Mouse (Mus musculus) embryonic facial prominence, embryonic 13.5 days (tissue): ENCODE data around the gene Bcar3. TPM values are rescaled to one million over a fixed set of nuclear protein-coding genes. Genes with fewer than 3 reads are reported as not detected.

Source experiments
- ATAC-seq: fragments of 200-750 bp; cut with Nextera tagmentation; 2 replicates; pipeline ENCODE4 v1.8.0; 2017; ENCODE audit warnings: low read depth; ENCODE audit not compliant: insufficient number of reproducible peaks, insufficient read depth, low FRiP score, low TSS enrichment
- H3K27ac ChIP-seq: fragments of 300-500 bp; sonication (generic); 2 replicates; pipeline ENCODE4 v1.5.1; 2015; ENCODE audit warnings: moderate library complexity, mild to moderate bottlenecking, inconsistent platforms
- H3K27me3 ChIP-seq: fragments of 300-500 bp; sonication (generic); 2 replicates; pipeline ENCODE4 v1.6.1; 2015; ENCODE audit warnings: mild to moderate bottlenecking, inconsistent platforms
- H3K36me3 ChIP-seq: fragments of 300-500 bp; sonication (generic); 2 replicates; pipeline ENCODE4 v1.6.1; 2015; ENCODE audit warnings: mild to moderate bottlenecking, inconsistent platforms
- H3K4me1 ChIP-seq: fragments of 300-500 bp; sonication (generic); 2 replicates; pipeline ENCODE4 v1.6.1; 2015; ENCODE audit warnings: inconsistent platforms
- H3K4me2 ChIP-seq: fragments of 300-500 bp; sonication (generic); 2 replicates; pipeline ENCODE4 v1.6.1; 2015; ENCODE audit warnings: moderate library complexity, mild to moderate bottlenecking, inconsistent platforms
- H3K4me3 ChIP-seq: fragments of 300-500 bp; sonication (generic); 2 replicates; pipeline ENCODE4 v1.5.1; 2015; ENCODE audit warnings: mild to moderate bottlenecking, inconsistent platforms
- H3K9ac ChIP-seq: fragments of 300-500 bp; sonication (generic); 2 replicates; pipeline ENCODE4 v1.6.1; 2015; ENCODE audit warnings: mild to moderate bottlenecking, inconsistent platforms
- H3K9me3 ChIP-seq: fragments of 300-500 bp; sonication (generic); 2 replicates; pipeline ENCODE4 v1.6.1; 2016; ENCODE audit warnings: inconsistent platforms
- WGBS: fragments of 180-500 bp; shearing (Covaris S2); methylation state at CpG from one replicate; pipeline ENCODE4 v1.1.7; 2015; ENCODE audit warnings: mixed read lengths; 5-methylcytosine and 5-hydroxymethylcytosine counted together
- microRNA counts: library from miRNA; unstranded; fragments of <30 nt; microRNA quantifications from one replicate; lab custom pipeline; 2016
- microRNA-seq: library from miRNA; unstranded; fragments of <30 nt; microRNA quantifications from one replicate; pipeline ENCODE4, GENCODE M21; 2016
- polyA plus RNA-seq: library from polyadenylated mRNA; unstranded; fragments of >200 nt; fragmentation: Nextera tagmentation; extraction: Ambion mirVana; gene quantifications from 2 replicates; pipeline ENCODE4 v1.2.1, GENCODE M21; 2015

Gene Bcar3
- polyA plus RNA-seq, 1 experiment from 2014 or later: 8.6 TPM

DNA sequence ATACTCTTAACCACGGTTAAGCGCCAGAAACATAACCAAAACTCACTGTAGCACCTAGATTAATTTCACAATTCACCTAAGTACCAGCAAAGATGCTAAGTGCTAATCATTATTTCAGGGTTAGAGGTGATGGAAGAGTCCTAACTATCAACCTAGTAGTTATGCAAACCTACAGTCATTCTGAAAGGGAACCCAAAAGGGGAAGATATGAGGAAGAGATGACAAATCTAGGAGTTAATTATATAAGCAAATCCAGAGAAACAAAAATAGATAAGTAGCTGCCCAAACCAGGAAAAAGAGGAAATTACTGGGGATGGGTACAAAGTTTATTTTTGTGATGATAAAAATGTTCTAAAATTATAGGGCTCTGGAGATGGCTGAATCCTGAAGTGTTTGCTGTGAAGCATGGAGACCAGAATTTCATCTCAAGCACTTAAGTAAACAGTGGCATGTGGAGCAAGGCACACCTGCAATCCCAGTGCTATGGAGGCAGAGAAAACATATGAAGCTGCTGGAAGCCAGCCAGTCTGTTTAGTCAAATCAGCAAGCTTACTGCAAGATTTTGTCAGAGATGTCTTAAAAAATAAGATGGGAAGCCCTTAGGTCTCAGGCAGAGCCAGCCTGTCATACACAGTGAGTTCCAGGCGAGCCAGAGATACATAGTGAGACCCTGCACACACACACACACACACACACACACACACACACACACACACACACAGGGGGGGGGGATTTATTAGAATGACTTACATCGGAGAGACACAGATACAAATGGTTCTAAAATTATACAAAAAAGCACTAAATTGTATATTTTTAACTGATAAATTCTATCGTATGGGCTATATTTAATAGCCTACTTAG, 279.7 kb downstream of the Bcar3 start:
- WGBS: 90% methylated on average over 5 of the region's 5 CpGs
- no peak overlapping the region for H3K4me3 ChIP-seq
- no peak overlapping the region for H3K27ac ChIP-seq
- H3K4me2 ChIP-seq: no peak overlapping the region
- H3K36me3 ChIP-seq: peaks cover 9% of the 10 kb centered on the region
- H3K9me3 ChIP-seq: no peaks in the 10 kb centered on the region
- H3K27me3 ChIP-seq: no peaks in the 10 kb centered on the region
- H3K4me1 ChIP-seq: 0 out of 2 replicates have a peak, but pooled peaks cover 3% of the 10 kb centered on the region
- H3K9ac ChIP-seq: no peak overlapping the region
- ATAC-seq: no peak

DNA sequence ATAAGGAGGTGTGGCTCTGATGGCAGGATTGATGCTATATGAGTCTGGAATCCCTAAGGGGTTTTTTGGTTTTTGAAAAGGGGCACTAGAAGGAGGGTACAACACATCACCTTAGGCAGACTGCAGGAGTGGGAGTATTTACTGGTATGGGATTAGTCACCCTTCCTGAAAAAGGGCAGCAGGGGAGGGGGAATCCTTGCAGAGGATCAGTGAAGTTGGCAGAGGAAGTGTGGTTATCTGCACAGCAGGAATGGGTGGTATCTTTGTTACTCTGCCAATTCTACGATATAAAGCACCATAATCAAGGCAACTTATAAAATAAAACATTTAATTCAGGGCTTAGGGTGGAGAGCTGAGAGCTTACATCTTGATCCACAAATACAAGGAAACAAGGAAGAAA, 281.0 kb downstream of the Bcar3 start:
- H3K27me3 ChIP-seq: no peaks in the 10 kb centered on the region
- peaks cover 9% of the 10 kb centered on the region for H3K36me3 ChIP-seq
- 89% methylated on average over 1 of the region's 1 CpGs for WGBS
- H3K4me1 ChIP-seq: 0 out of 2 replicates have a peak, but pooled peaks cover 3% of the 10 kb centered on the region
- H3K9me3 ChIP-seq: no peaks in the 10 kb centered on the region
- no peak overlapping the region for H3K4me2 ChIP-seq
- H3K9ac ChIP-seq: no peak overlapping the region
- H3K27ac ChIP-seq: no peak overlapping the region
- H3K4me3 ChIP-seq: no peak overlapping the region
- no peak for ATAC-seq

DNA sequence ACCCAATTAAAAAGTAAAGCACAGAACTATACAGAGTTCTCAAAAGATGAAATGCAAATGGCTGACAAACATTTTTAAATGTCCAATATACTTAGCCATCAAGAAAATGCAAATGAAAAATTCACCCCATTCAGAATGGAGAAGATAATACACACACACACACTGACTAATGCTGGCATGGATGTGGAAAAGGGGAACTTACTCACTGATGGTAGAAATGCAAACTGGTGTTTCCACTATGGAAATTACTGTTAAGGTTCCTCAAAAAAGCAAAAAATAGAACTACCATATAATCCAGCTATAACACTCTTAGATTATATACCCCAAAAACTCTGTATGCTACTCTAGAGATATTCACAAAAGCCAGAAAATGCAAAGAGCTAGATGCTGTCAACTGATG, 283.4 kb downstream of the Bcar3 start:
- H3K27ac ChIP-seq: no peak overlapping the region
- H3K9ac ChIP-seq: no peak overlapping the region
- H3K4me3 ChIP-seq: no peak overlapping the region
- H3K9me3 ChIP-seq: no peaks in the 10 kb centered on the region
- H3K4me1 ChIP-seq: 0 out of 2 replicates have a peak, but pooled peaks cover 3% of the 10 kb centered on the region
- peaks cover 9% of the 10 kb centered on the region for H3K36me3 ChIP-seq
- no peak for ATAC-seq
- no peak overlapping the region for H3K4me2 ChIP-seq
- H3K27me3 ChIP-seq: no peaks in the 10 kb centered on the region

MicroRNAs encoded within 50 kb of the gene (microRNA counts, 519-probe panel; counts per million panel counts)
- 2,032 counts per million, percentile 53 among the panel's probes with 10 or more counts for microRNA mmu-miR-760 (lab: Ali Mortazavi, UCI)

Small RNA genes lying within 50 kb of the gene (microRNA-seq; reads per million reads assigned to microRNA genes)
- gene Mir760: 76.2 reads per million, percentile 49 among the genes with 10 or more reads in this experiment
- not detected for gene Mir7657

Other genes with a start within 250 kb of the Bcar3 start
- gene Abca4, start 249.7 kb upstream of the Bcar3 start, polyA plus RNA-seq: 0.65 and 0.94 TPM in 2 replicates
- gene Gclm, start 48.6 kb upstream of the Bcar3 start, polyA plus RNA-seq: 53.1 and 59.7 TPM in 2 replicates
- 76.7 and 83.3 TPM in 2 replicates for gene Dnttip2, start 19.7 kb upstream of the Bcar3 start, polyA plus RNA-seq